Mouse (Mus musculus): ENCODE results near the gene Cenpm. TPM values are rescaled to one million over a fixed set of nuclear protein-coding genes. Genes with fewer than 3 reads are reported as not detected.

Gene Cenpm
- polyA plus RNA-seq (2015; fragmentation: Nextera tagmentation; extraction: Ambion mirVana), result 28.6 and 30.4 TPM in 2 replicates

- ATAC-seq, result peak; percentile 97
- H3K9ac ChIP-seq (replicated peaks), result peak within 1 kb of the TSS; percentile 70
- H3K27me3 ChIP-seq, result no peaks in the 10 kb centered on the region
- H3K4me2 ChIP-seq (replicated peaks), result peak within 1 kb of the TSS; percentile 81
- H3K4me3 ChIP-seq (replicated peaks), result peak within 1 kb of the TSS; percentile 75
- no peaks in the 10 kb centered on the region for H3K36me3 ChIP-seq
- peak within 1 kb of the TSS; percentile 77 for H3K27ac ChIP-seq
- H3K4me1 ChIP-seq (replicated peaks), result peaks cover 8% of the 10 kb centered on the region
- no peaks in the 10 kb centered on the region for H3K9me3 ChIP-seq
- under 1% methylated on average over 61 of the region's 65 CpGs for WGBS
Observed at GRCm38 (mm10) chr15:82244115-82244804, at the start of gene Cenpm. TSS of gene Cenpm (minus strand) at chr15:82244748.

DNA sequence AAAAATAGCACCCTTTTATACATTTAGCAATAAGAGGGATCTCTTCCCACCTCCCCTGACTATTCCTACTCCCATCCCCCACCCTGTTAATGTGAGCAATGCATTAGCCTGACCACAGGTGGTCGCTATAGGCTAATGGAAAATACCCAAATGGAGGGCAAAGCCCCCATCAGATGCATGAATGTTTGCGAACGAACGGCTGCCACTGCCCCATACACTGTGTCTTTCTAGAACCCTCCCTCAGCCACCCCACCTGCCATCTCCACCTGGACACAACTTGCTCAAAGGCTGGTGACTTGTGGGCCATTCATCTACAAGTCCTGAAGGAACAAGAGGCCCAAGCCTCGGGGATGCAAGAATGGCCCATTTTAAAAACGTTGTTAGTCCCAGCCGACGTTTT lies 49.5 kb upstream of the Cenpm start:
- peak; percentile 28 for ATAC-seq

DNA sequence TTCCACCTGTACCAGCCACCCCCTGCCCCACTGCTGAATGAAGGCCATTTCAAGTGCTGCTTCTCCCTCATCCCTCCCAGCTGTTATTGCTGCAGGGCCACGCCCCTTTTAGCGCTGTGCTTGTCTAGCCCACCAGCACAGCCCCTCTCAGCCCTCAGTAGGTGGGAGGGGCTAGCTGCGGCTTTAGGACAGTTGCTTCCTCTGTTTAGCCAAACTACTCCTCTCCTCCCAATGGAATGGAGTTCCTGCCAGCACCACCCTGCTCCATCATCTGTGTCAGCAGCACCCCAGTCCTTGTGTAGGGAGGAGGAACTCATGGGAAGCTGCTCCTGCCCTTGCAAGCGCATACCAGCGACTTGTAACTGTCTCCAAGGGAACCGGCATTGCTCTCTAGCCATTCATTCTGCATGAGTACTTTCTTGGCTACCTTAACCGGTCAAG lies 48.7 kb upstream of the Cenpm start:
- Histone ChIP-seq H3K4me3 (replicated peaks) (no peak overlapping the region), H3K27ac (peak overlapping the region; percentile 55), H3K4me2 (replicated peaks) (peak overlapping the region; percentile 17; the same call in 1 of the 2 replicates), H3K9ac (replicated peaks) (no peak overlapping the region), H3K36me3 (peaks cover 46% of the 10 kb centered on the region), H3K9me3 (no peaks in the 10 kb centered on the region), H3K27me3 (no peaks in the 10 kb centered on the region), H3K4me1 (replicated peaks) (peaks cover 24% of the 10 kb centered on the region)
- ATAC-seq, result peak; percentile 87
- WGBS, result 2% methylated on average over 7 of the region's 7 CpGs

More for the DNA sequence above, 49.5 kb upstream of the Cenpm start:
- H3K4me3 ChIP-seq (replicated peaks), result no peak overlapping the region
- H3K27ac ChIP-seq, result peak overlapping the region; percentile 55; the same call in 1 of the 2 replicates
- peaks cover 24% of the 10 kb centered on the region for H3K4me1 ChIP-seq (replicated peaks)
- no peaks in the 10 kb centered on the region for H3K27me3 ChIP-seq
- no peaks in the 10 kb centered on the region for H3K9me3 ChIP-seq
- WGBS, result 45% methylated on average over 8 of the region's 8 CpGs
- no peak overlapping the region for H3K4me2 ChIP-seq (replicated peaks)
- H3K36me3 ChIP-seq, result peaks cover 38% of the 10 kb centered on the region
- no peak overlapping the region for H3K9ac ChIP-seq (replicated peaks)

GRCm38 (mm10) chr15:82292851-82293250 lies 48.3 kb upstream of the Cenpm start:
- H3K4me3 ChIP-seq (replicated peaks), result no peak overlapping the region
- H3K9me3 ChIP-seq, result no peaks in the 10 kb centered on the region
- no peak overlapping the region for H3K9ac ChIP-seq (replicated peaks)
- no peak for ATAC-seq
- H3K4me1 ChIP-seq (replicated peaks), result peaks cover 24% of the 10 kb centered on the region
- H3K36me3 ChIP-seq, result peaks cover 50% of the 10 kb centered on the region
- WGBS, result 12% methylated on average over 5 of the region's 5 CpGs
- H3K27ac ChIP-seq, result peak overlapping the region; percentile 55
- no peaks in the 10 kb centered on the region for H3K27me3 ChIP-seq
- H3K4me2 ChIP-seq (replicated peaks), result peak overlapping the region; percentile 17; the same call in 1 of the 2 replicates

DNA sequence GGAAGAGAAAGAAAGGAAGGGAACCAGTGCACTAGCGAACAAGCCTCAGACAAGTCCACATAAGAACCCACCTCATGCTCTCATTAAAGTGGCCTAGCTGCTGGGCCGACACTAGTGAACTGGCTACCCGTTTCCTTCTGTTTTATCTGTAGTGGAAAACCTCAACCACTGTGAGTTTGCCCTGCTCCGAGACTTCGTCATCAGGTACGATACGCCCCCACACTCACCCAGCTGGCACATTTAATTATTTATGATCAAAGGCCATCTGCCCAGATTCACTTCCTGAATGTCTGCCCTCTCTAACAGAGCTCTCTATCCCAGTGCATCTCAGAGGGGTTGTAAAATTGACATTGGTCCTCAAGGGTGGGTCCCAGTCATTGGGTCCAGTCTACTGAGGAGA lies 45.7 kb upstream of the Cenpm start:
- H3K4me2 ChIP-seq (replicated peaks), result no peak overlapping the region
- H3K36me3 ChIP-seq, result peaks cover 76% of the 10 kb centered on the region
- H3K4me3 ChIP-seq (replicated peaks), result no peak overlapping the region
- no peaks in the 10 kb centered on the region for H3K9me3 ChIP-seq
- no peak for ATAC-seq
- H3K9ac ChIP-seq (replicated peaks), result no peak overlapping the region
- peaks cover 24% of the 10 kb centered on the region for H3K4me1 ChIP-seq (replicated peaks)
- H3K27ac ChIP-seq, result no peak overlapping the region
- no peaks in the 10 kb centered on the region for H3K27me3 ChIP-seq
- WGBS, result 94% methylated on average over 7 of the region's 7 CpGs

GRCm38 (mm10) chr15:82286157-82286556 lies 41.6 kb upstream of the Cenpm start:
- Histone ChIP-seq H3K36me3 (peaks cover 97% of the 10 kb centered on the region), H3K4me2 (replicated peaks) (no peak overlapping the region), H3K9ac (replicated peaks) (no peak overlapping the region), H3K4me3 (replicated peaks) (no peak overlapping the region), H3K9me3 (no peaks in the 10 kb centered on the region), H3K27me3 (no peaks in the 10 kb centered on the region), H3K4me1 (replicated peaks) (no peaks in the 10 kb centered on the region), H3K27ac (no peak overlapping the region)
- ATAC-seq, result no peak
- 74% methylated on average over 12 of the region's 12 CpGs for WGBS

- Histone ChIP-seq H3K4me2 (replicated peaks) (no peak overlapping the region), H3K4me1 (replicated peaks) (peaks cover 31% of the 10 kb centered on the region), H3K27ac (no peak overlapping the region), H3K27me3 (no peaks in the 10 kb centered on the region), H3K36me3 (peaks cover 78% of the 10 kb centered on the region), H3K4me3 (replicated peaks) (no peak overlapping the region), H3K9me3 (no peaks in the 10 kb centered on the region), H3K9ac (replicated peaks) (no peak overlapping the region)
- no peak for ATAC-seq
- WGBS, result 86% methylated on average over 4 of the region's 4 CpGs
Observed at GRCm38 (mm10) chr15:82280638-82281037, 36.1 kb upstream of the Cenpm start.

DNA sequence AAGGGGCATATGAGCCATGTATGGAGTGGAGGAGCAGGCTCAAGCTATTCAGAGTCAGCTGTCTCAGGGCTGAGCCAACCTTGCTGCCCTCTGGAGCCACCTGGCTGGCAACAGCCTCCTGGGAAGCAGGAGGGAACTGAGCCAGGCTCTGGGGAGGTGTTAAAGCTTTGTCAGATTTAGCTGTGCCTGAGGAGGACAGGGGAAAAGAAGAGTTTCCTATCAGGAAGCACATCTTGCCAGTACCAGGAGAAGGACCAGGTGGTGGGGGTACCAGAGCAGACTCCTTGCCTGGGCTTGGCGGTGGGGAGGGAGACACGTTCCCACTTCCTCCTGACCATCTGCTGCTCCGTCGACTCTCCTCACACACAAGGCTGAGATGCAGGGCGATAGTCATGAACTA lies 33.0 kb upstream of the Cenpm start:
- H3K27me3 ChIP-seq, result peaks cover 11% of the 10 kb centered on the region
- H3K9ac ChIP-seq (replicated peaks), result peak overlapping the region; percentile 96
- WGBS, result 82% methylated on average over 5 of the region's 5 CpGs
- ATAC-seq, result no peak
- H3K9me3 ChIP-seq, result no peaks in the 10 kb centered on the region
- peaks cover 44% of the 10 kb centered on the region for H3K4me1 ChIP-seq (replicated peaks)
- H3K4me2 ChIP-seq (replicated peaks), result peak overlapping the region; percentile 98
- H3K27ac ChIP-seq, result peak overlapping the region; percentile 27; the same call in 1 of the 2 replicates
- peak overlapping the region; percentile 89 for H3K4me3 ChIP-seq (replicated peaks)
- H3K36me3 ChIP-seq, result peaks cover 48% of the 10 kb centered on the region

DNA sequence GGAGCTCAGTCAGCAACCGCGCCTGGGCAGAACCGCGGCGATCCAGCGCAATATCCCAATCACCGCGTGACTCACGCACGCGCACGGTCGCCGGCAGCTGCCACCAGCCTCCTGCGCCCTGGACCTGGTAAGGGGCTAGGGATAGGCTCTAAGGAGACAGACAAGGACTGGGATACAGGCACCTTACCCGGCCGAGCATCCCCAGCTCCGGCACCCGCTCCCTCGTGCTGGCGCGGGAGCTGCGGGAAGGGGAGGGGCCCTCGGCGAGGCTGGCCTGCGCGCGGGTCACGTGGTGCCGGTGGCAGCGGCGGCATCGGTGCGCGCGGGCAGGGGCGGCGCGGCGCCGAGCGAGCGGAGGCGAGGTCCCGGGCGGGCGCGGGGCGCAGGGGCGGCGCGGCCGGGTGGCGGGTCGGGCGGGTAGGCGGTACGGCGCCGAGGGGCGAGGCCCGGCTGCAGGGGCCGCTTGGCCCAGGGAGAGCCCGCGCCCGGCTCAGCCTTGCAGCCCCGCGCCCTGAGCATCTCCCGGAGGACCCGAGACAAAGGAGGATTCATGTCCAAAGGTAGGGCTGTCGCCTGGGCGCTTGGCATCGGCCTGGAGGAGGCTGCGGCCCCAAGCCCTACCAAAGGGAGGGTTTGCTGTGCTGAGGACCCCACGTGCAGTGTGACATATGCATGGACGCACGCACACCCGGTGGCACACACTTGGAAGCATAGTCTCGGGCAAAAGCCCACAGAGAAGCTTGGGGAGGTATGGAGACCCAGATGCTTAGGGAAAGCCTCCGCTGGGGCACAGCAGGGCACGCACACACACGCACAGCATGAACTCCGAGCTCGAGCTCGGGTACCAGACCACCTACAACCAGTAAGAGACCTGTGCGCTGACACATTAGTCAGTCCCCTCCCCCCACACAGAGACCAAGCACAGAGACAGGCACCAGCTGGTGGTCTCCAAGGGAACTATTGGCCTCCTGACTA lies 30.7 kb upstream of the Cenpm start:
- Histone ChIP-seq H3K4me1 (replicated peaks) (peaks cover 61% of the 10 kb centered on the region), H3K27ac (peak overlapping the region; percentile 98)

DNA sequence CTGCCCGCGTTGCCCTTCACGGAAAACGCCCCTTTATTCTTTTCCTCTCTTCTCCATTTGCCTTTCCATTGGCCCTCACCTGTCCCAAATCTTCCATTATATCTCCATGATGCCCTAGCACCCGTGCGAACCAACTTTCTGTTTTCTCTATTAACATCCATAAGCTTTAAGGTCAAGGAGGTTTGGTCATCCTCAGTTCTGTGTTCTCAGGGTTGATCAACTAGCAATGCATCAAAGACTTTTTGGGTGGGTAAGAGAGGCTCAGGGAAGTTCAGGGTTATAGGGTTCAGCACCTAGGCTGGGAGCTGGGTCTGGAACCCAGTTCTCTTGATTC lies 30.0 kb upstream of the Cenpm start, which contains the start of gene Sept3:
TSS of gene Sept3 (plus strand) at position 301 of the 334 bp plus-strand sequence.
- H3K9me3 ChIP-seq, result no peaks in the 10 kb centered on the region
- peaks cover 21% of the 10 kb centered on the region for H3K36me3 ChIP-seq
- H3K4me2 ChIP-seq (replicated peaks), result peak within 1 kb of the TSS; percentile 98
- H3K9ac ChIP-seq (replicated peaks), result peak within 1 kb of the TSS; percentile 96
- H3K4me3 ChIP-seq (replicated peaks), result peak within 1 kb of the TSS; percentile 89
- no peak for ATAC-seq
- peaks cover 16% of the 10 kb centered on the region for H3K27me3 ChIP-seq
- peaks cover 64% of the 10 kb centered on the region for H3K4me1 ChIP-seq (replicated peaks)
- H3K27ac ChIP-seq, result peak within 1 kb of the TSS; percentile 98
- 28% methylated on average over 6 of the region's 6 CpGs for WGBS

More for the DNA sequence above, 30.7 kb upstream of the Cenpm start:
- peaks cover 16% of the 10 kb centered on the region for H3K27me3 ChIP-seq
- H3K36me3 ChIP-seq, result peaks cover 27% of the 10 kb centered on the region
- peak overlapping the region; percentile 98 for H3K4me2 ChIP-seq (replicated peaks)
- peak; percentile 77 for ATAC-seq
- H3K4me3 ChIP-seq (replicated peaks), result peak overlapping the region; percentile 89
- H3K9me3 ChIP-seq, result no peaks in the 10 kb centered on the region
- WGBS, result under 1% methylated on average over 68 of the region's 86 CpGs
- peak overlapping the region; percentile 96 for H3K9ac ChIP-seq (replicated peaks)

- Histone ChIP-seq H3K9me3 (no peaks in the 10 kb centered on the region), H3K9ac (replicated peaks) (no peak overlapping the region), H3K27ac (no peak overlapping the region), H3K4me1 (replicated peaks) (peaks cover 64% of the 10 kb centered on the region), H3K4me2 (replicated peaks) (no peak overlapping the region), H3K36me3 (peaks cover under 1% of the 10 kb centered on the region; the same call in 1 of the 2 replicates), H3K27me3 (peaks cover 16% of the 10 kb centered on the region), H3K4me3 (replicated peaks) (no peak overlapping the region)
- 91% methylated on average over 6 of the region's 6 CpGs for WGBS
- ATAC-seq, result no peak
Observed at GRCm38 (mm10) chr15:82272295-82272694, 27.7 kb upstream of the Cenpm start.

GRCm38 (mm10) chr15:82271201-82271600 lies 26.7 kb upstream of the Cenpm start:
- Histone ChIP-seq H3K4me3 (replicated peaks) (no peak overlapping the region), H3K27ac (peak overlapping the region; percentile 45), H3K9ac (replicated peaks) (no peak overlapping the region), H3K4me2 (replicated peaks) (no peak overlapping the region), H3K9me3 (no peaks in the 10 kb centered on the region), H3K36me3 (no peaks in the 10 kb centered on the region), H3K27me3 (peaks cover 16% of the 10 kb centered on the region), H3K4me1 (replicated peaks) (peaks cover 54% of the 10 kb centered on the region)
- 0 out of 2 replicates have a peak, but pooled peaks have one; percentile 2 for ATAC-seq
- 4% methylated on average over 5 of the region's 5 CpGs for WGBS

Measured in midbrain, embryonic 13.5 days (tissue).